Mouse (Mus musculus) ES-Bruce4 (cell line): ENCODE data around the gene Acrv1. TPM values are rescaled to one million over a fixed set of nuclear protein-coding genes. Genes with fewer than 3 reads are reported as not detected.

Experiments used
- H3K27ac ChIP-seq: 2 replicates; pipeline ENCODE4 v1.5.1; 2012; ENCODE audit warnings: low read length, inconsistent platforms; ENCODE audit not compliant: insufficient read depth
- H3K27me3 ChIP-seq: 2 replicates; pipeline ENCODE4 v1.6.1; 2012; ENCODE audit warnings: mild to moderate bottlenecking, low read length, inconsistent platforms; ENCODE audit not compliant: control insufficient read depth, poor library complexity, insufficient read depth, severe bottlenecking
- H3K36me3 ChIP-seq: 2 replicates; pipeline ENCODE4 v1.6.1; 2012; ENCODE audit warnings: inconsistent platforms, mild to moderate bottlenecking, low read length, moderate library complexity; ENCODE audit not compliant: control insufficient read depth, poor library complexity, insufficient read depth, severe bottlenecking
- H3K4me1 ChIP-seq: one replicate; pipeline ENCODE4 v1.8.1; 2011; ENCODE audit warnings: low read length; ENCODE audit not compliant: control insufficient read depth, insufficient read depth
- H3K4me3 ChIP-seq: 2 replicates; pipeline ENCODE4 v1.5.1; 2011; ENCODE audit warnings: low read depth, mild to moderate bottlenecking, low read length
- H3K9ac ChIP-seq: 2 replicates; pipeline ENCODE4 v1.6.1; 2012; ENCODE audit warnings: low read depth, mild to moderate bottlenecking, inconsistent platforms; ENCODE audit not compliant: poor library complexity, severe bottlenecking
- H3K9me3 ChIP-seq: replicated peaks from 2 replicates; pipeline ENCODE4 v1.6.1; 2012; ENCODE audit warnings: mild to moderate bottlenecking, low read length, inconsistent platforms; ENCODE audit not compliant: control insufficient read depth, poor library complexity, insufficient read depth, severe bottlenecking
- CTCF ChIP-seq: IDR thresholded peaks from one replicate; pipeline ENCODE4 v1.8.1; 2011; ENCODE audit warnings: low read depth, low read length
- EP300 ChIP-seq: IDR thresholded peaks from 2 replicates; pipeline ENCODE4 v1.6.1; 2011; ENCODE audit warnings: low read depth, low read length; ENCODE audit not compliant: insufficient read depth
- POLR2A ChIP-seq: IDR thresholded peaks from one replicate; pipeline ENCODE4 v1.8.1; 2011; ENCODE audit warnings: low read length; ENCODE audit not compliant: insufficient read depth
- polyA plus RNA-seq: library from polyadenylated mRNA; stranded (reverse); fragments of >200 nt; gene quantifications from 2 replicates; pipeline ENCODE4 v1.2.4, GENCODE M21; 2011; ENCODE audit warnings: low read depth; ENCODE audit not compliant: missing spikeins, insufficient read depth, insufficient read length

The Acrv1 gene
- polyA plus RNA-seq, 1 experiment: not detected

DNA sequence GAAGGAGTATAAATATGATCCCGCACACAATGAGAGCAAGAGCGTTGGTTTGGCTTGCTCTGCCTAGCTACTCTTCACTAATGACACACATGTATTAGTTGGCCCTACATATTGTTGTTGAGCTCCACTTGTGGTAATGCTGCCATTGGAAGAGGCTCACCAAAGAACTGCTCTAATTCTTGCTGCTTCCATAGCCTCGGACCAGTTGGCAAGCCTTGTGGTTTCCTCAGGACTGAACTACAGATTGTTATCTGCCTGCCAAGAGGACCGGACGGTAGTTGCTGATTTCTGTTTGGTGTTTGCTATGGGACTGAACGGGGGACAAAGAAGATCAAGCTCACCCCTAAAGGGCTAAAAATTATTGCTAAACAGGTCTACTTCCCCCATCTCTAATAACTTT, 14.3 kb downstream of the Acrv1 start:
- Histone ChIP-seq H3K27me3 (no peaks in the 10 kb centered on the region), H3K36me3 (peaks cover 33% of the 10 kb centered on the region)

DNA sequence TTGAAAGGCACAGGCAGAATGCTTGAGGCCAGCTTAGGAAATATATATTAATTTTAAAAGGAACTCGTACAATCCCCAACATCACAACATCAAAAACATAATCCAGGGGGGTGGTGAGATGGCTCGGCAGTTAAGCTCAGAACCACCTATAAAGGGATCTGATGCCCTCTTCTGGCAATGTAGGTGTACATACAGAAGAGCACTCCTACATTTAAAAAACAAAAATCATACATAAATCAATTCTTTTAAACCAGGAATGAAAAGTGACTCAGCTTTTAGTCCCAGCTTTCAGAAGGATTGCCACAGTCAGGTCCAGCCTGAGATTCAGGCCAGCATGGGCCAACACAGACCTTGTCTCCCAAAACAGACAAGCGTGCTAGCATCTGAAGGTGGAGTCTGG, 23.6 kb downstream of the Acrv1 start:
- H3K27me3 ChIP-seq: no peaks in the 10 kb centered on the region
- H3K9me3 ChIP-seq: peaks cover 5% of the 10 kb centered on the region
- H3K4me1 ChIP-seq: no peaks in the 10 kb centered on the region
- TF ChIP-seq CTCF (no peak), POLR2A (no peak)
- H3K9ac ChIP-seq: no peak overlapping the region
- no peak overlapping the region for H3K4me3 ChIP-seq
- H3K36me3 ChIP-seq: peaks cover 54% of the 10 kb centered on the region
- no peak overlapping the region for H3K27ac ChIP-seq

More for the DNA sequence above, 14.3 kb downstream of the Acrv1 start:
- Histone ChIP-seq H3K9ac (no peak overlapping the region), H3K4me1 (no peaks in the 10 kb centered on the region), H3K4me3 (no peak overlapping the region), H3K27ac (no peak overlapping the region), H3K9me3 (no peaks in the 10 kb centered on the region)
- TF ChIP-seq EP300: no peak
- TF ChIP-seq CTCF: no peak
- no peak for TF ChIP-seq POLR2A

DNA sequence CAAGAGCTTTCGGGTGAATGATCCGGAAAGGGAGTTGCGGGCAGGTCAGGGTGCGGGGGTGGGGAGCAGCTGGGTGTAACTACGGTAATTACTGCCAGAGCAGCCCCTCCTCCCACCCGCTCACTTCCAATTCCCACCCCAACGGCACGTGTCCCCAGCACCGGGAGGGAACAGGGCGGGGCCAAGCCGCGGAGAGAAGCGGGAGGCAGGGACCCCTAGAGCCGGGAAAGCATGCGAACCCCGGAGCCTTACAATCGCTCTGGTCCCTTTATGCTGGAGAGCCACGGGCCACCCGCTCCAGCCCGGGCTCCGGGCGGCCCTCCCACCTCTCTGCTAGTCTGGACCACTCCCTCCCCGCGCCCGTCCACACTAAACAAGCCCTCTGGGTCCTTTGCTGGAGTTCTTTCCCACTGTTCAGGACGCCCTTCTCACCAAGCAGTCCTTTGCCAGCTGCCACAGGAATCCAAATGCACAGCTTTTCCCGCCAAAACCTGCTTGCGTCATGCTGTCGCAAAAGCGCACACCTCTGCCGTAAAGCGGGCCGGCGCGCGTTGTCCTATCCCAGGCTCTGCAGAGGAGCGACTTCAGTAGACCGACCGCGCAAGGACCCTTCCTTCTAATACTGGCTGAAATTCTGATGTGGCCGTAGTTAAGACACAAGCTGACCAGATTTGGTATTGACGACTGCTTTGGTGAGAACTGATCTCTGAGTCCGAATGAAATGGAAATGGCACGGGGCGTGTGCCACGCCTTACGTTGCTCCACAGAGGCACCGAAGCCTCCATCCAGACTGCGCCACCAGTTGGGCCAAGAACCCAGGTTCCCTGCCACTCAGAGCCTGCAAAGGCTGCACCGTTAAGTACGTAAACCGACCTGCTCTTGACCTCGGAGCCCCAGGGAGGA, 33.4 kb downstream of the Acrv1 start:
- Histone ChIP-seq H3K27ac (peak overlapping the region; percentile 89), H3K27me3 (no peaks in the 10 kb centered on the region), H3K4me3 (peak overlapping the region; percentile 85), H3K36me3 (peaks cover 31% of the 10 kb centered on the region), H3K9ac (peak overlapping the region; percentile 87), H3K4me1 (no peaks in the 10 kb centered on the region), H3K9me3 (no peaks in the 10 kb centered on the region)
- no peak for TF ChIP-seq CTCF
- TF ChIP-seq EP300: peak; percentile 58
- TF ChIP-seq POLR2A: peak; percentile 95

DNA sequence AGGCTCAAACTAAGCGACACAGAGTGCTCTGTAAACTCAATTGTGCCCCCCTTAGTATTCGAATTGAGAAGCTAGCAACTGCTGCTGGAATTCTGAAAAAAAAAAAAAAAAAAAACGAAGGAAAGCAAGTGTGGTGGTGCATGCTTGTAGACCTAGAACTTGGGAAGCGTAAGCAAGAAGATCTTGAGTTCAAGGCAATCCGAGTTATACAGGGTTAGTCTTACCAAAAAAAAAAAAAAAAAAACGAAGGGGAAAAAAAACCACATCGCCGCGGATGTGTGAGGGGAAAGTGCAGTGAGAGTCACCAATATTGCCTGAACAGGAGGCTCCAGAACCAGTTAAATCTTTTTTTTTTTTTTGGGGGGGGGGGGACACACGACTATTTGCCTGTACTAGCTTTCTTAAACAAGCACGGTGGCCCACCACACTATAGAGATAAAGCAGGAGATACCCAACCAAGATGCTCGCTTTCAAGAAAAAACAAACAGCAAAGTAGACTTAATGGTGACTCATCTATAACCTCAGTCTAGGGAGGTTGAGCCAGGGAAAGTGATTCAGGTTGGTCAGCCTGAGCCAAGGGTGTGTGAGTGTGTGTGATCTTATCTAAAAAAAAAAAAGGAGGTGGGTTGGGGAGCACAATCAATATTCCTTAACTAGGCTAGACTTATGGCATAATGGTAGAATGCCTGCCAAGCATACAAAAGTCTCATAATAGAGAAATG, 34.2 kb downstream of the Acrv1 start, which contains the start of gene Chek1:
TSS of gene Chek1 (minus strand) at position 32 of the 722 bp plus-strand sequence.
- Histone ChIP-seq H3K27me3 (no peaks in the 10 kb centered on the region), H3K4me3 (peak within 1 kb of the TSS; percentile 85), H3K9ac (peak within 1 kb of the TSS; percentile 87), H3K9me3 (no peaks in the 10 kb centered on the region), H3K4me1 (no peaks in the 10 kb centered on the region), H3K36me3 (peaks cover 23% of the 10 kb centered on the region), H3K27ac (peak within 1 kb of the TSS; percentile 89)
- TF ChIP-seq POLR2A: no peak
- no peak for TF ChIP-seq CTCF
- TF ChIP-seq EP300: no peak

Other genes with a start within 250 kb of the Acrv1 start
- not detected in 2 replicates for gene Gm9513, start 217.6 kb upstream of the Acrv1 start, polyA plus RNA-seq
- not detected in 2 replicates for gene Gm5615, start 151.3 kb upstream of the Acrv1 start, polyA plus RNA-seq
- not detected in 2 replicates for gene Gm17689, start 110.6 kb upstream of the Acrv1 start, polyA plus RNA-seq
- gene A630095E13Rik, start 49.8 kb upstream of the Acrv1 start, polyA plus RNA-seq: not detected in 2 replicates
- gene Chek1, start 33.8 kb downstream of the Acrv1 start, polyA plus RNA-seq: 114 and 124 TPM in 2 replicates
- gene Stt3a, start 74.5 kb downstream of the Acrv1 start, polyA plus RNA-seq: 365 and 379 TPM in 2 replicates
- 159 and 165 TPM in 2 replicates for gene Ei24, start 104.2 kb downstream of the Acrv1 start, polyA plus RNA-seq
- 2.4 and 3.6 TPM in 2 replicates for gene Fez1, start 128.6 kb downstream of the Acrv1 start, polyA plus RNA-seq